Mouse (Mus musculus) MEL (cell line): ENCODE measurements around the gene Chac2. TPM values are rescaled to one million over a fixed set of nuclear protein-coding genes. Genes with fewer than 3 reads are reported as not detected.

Source experiments
- DNase-seq: peaks from one replicate; pipeline ENCODE4 v3.0.0; 2011; ENCODE audit warnings: low read depth, low spot score
- H3K27ac ChIP-seq: 2 replicates; pipeline ENCODE4 v1.5.1; 2012; ENCODE audit warnings: low read depth, mild to moderate bottlenecking, control low read depth, low read length, moderate library complexity; ENCODE audit not compliant: control insufficient read depth
- H3K27me3 ChIP-seq, 2 experiments: fragments of 150-350 bp in 1 of 2; sonication (generic) in 1 of 2; 2 replicates each; pipeline ENCODE4 v1.6.1; 2012; ENCODE audit warnings: low read length in 2 of 2, mild to moderate bottlenecking in 2 of 2, improper control_type of control experiment in 1 of 2, moderate library complexity in 1 of 2; ENCODE audit not compliant: insufficient read depth in 2 of 2, control insufficient read depth in 1 of 2
- H3K36me3 ChIP-seq, 2 experiments: 2 replicates each; pipeline ENCODE4 v1.6.1; 2012 to 2014; ENCODE audit warnings: low read length in 2 of 2, improper control_type of control experiment in 1 of 2, inconsistent platforms in 1 of 2, mild to moderate bottlenecking in 1 of 2; ENCODE audit not compliant: insufficient read depth in 2 of 2, control insufficient read depth in 1 of 2
- H3K4me1 ChIP-seq, 2 experiments: fragments of 150-350 bp in 1 of 2; sonication (generic) in 1 of 2; 2 replicates each; pipeline ENCODE4 v1.6.1; 2012; ENCODE audit warnings: low read length in 2 of 2, improper control_type of control experiment in 1 of 2, mild to moderate bottlenecking in 1 of 2; ENCODE audit not compliant: insufficient read depth in 2 of 2, control insufficient read depth in 1 of 2
- H3K4me3 ChIP-seq, 2 experiments: fragments of 150-350 bp in 1 of 2; sonication (generic) in 1 of 2; 2 replicates each; pipeline ENCODE4 v1.5.1; 2012; ENCODE audit warnings: low read depth in 2 of 2, low read length in 2 of 2, mild to moderate bottlenecking in 2 of 2, moderate library complexity in 2 of 2, control low read depth in 1 of 2, improper control_type of control experiment in 1 of 2; ENCODE audit not compliant: control insufficient read depth in 1 of 2, insufficient read depth in 1 of 2
- H3K79me2 ChIP-seq: 2 replicates; pipeline ENCODE4 v1.6.1; 2012; ENCODE audit warnings: mild to moderate bottlenecking, low read length, moderate library complexity; ENCODE audit not compliant: control insufficient read depth, poor library complexity, insufficient read depth
- H3K9ac ChIP-seq: 2 replicates; pipeline ENCODE4 v1.6.1; 2012; ENCODE audit warnings: low read depth, mild to moderate bottlenecking, control low read depth, low read length, moderate library complexity; ENCODE audit not compliant: control insufficient read depth, poor library complexity, severe bottlenecking
- H3K9me3 ChIP-seq: fragments of 150-350 bp; sonication (generic); replicated peaks from 2 replicates; pipeline ENCODE4 v1.6.1; 2012; ENCODE audit warnings: mild to moderate bottlenecking, low read length, improper control_type of control experiment, moderate library complexity; ENCODE audit not compliant: insufficient read depth
- BHLHE40 ChIP-seq: IDR thresholded peaks from 2 replicates; pipeline ENCODE4 v1.6.1; 2012; ENCODE audit warnings: low read depth, mild to moderate bottlenecking, inconsistent platforms, low read length, improper control_type of control experiment, borderline replicate concordance
- CHD1 ChIP-seq: IDR thresholded peaks from 2 replicates; pipeline ENCODE4 v1.6.1; 2012; ENCODE audit warnings: low read depth, mild to moderate bottlenecking, inconsistent platforms, low read length, improper control_type of control experiment
- CHD2 ChIP-seq: IDR thresholded peaks from 2 replicates; pipeline ENCODE4 v1.6.1; 2011; ENCODE audit warnings: low read length, improper control_type of control experiment
- CTCF ChIP-seq, 3 experiments: IDR thresholded peaks in 2 of 3; conservative IDR thresholded peaks in 1 of 3; 2 replicates each; pipeline ENCODE4 v1.5.1; 2011 to 2012; ENCODE audit warnings: low read length in 3 of 3, low read depth in 2 of 3, mild to moderate bottlenecking in 2 of 3, improper control_type of control experiment in 1 of 3, inconsistent platforms in 1 of 3, mixed read lengths in 1 of 3, moderate library complexity in 1 of 3; ENCODE audit not compliant: control insufficient read depth in 1 of 3, insufficient read depth in 1 of 3, poor library complexity in 1 of 3, severe bottlenecking in 1 of 3
- E2F4 ChIP-seq: IDR thresholded peaks from 2 replicates; pipeline ENCODE4 v1.6.1; 2011; ENCODE audit warnings: low read depth, low read length, improper control_type of control experiment, borderline replicate concordance
- ELF1 ChIP-seq: IDR thresholded peaks from 2 replicates; pipeline ENCODE4 v1.6.1; 2014; ENCODE audit warnings: low read depth, mild to moderate bottlenecking, inconsistent platforms, low read length, improper control_type of control experiment, moderate library complexity
- EP300 ChIP-seq, 2 experiments: IDR thresholded peaks; 2 replicates each; pipeline ENCODE4 v1.6.1; 2011; ENCODE audit warnings: improper control_type of control experiment in 2 of 2, low read length in 2 of 2, low read depth in 1 of 2, mild to moderate bottlenecking in 1 of 2
- ETS1 ChIP-seq: IDR thresholded peaks from 2 replicates; pipeline ENCODE4 v1.6.1; 2012; ENCODE audit warnings: low read depth, mild to moderate bottlenecking, inconsistent platforms, low read length, improper control_type of control experiment, moderate library complexity
- GABPA ChIP-seq: IDR thresholded peaks from 2 replicates; pipeline ENCODE4 v1.6.1; 2012; ENCODE audit warnings: low read depth, mild to moderate bottlenecking, inconsistent platforms, low read length, improper control_type of control experiment, moderate library complexity
- GATA1 ChIP-seq: IDR thresholded peaks from 2 replicates; pipeline ENCODE4 v1.6.1; 2011; ENCODE audit warnings: low read depth, low read length, improper control_type of control experiment
- HCFC1 ChIP-seq: IDR thresholded peaks from 2 replicates; pipeline ENCODE4 v1.6.1; 2012; ENCODE audit warnings: low read depth, mild to moderate bottlenecking, inconsistent platforms, low read length, improper control_type of control experiment, moderate library complexity
- KAT2A ChIP-seq: conservative IDR thresholded peaks from 2 replicates; pipeline ENCODE4 v1.6.1; 2012; ENCODE audit warnings: low read depth, low read length, improper control_type of control experiment, inconsistent platforms
- MAFK ChIP-seq: IDR thresholded peaks from 2 replicates; pipeline ENCODE4 v1.6.1; 2011; ENCODE audit warnings: low read depth, mild to moderate bottlenecking, low read length, improper control_type of control experiment, borderline replicate concordance
- MAZ ChIP-seq: IDR thresholded peaks from 2 replicates; pipeline ENCODE4 v1.6.1; 2012; ENCODE audit warnings: low read depth, mild to moderate bottlenecking, inconsistent platforms, low read length, improper control_type of control experiment
- MEF2A ChIP-seq: IDR thresholded peaks from 2 replicates; pipeline ENCODE4 v1.6.1; 2014; ENCODE audit warnings: low read depth, mild to moderate bottlenecking, inconsistent platforms, low read length, improper control_type of control experiment; ENCODE audit not compliant: poor library complexity, insufficient replicate concordance, severe bottlenecking; ENCODE audit errors: extremely low read depth
- MYB ChIP-seq: IDR thresholded peaks from 2 replicates; pipeline ENCODE4 v1.6.1; 2011; ENCODE audit warnings: mild to moderate bottlenecking, low read depth, low read length, improper control_type of control experiment
- MYC ChIP-seq: IDR thresholded peaks from 2 replicates; pipeline ENCODE4 v1.6.1; 2011; ENCODE audit warnings: low read depth, mild to moderate bottlenecking, low read length, improper control_type of control experiment, moderate library complexity
- NELFE ChIP-seq: IDR thresholded peaks from 2 replicates; pipeline ENCODE4 v1.6.1; 2011; ENCODE audit warnings: low read depth, low read length, improper control_type of control experiment
- POLR2A ChIP-seq, 2 experiments: IDR thresholded peaks; 2 replicates each; pipeline ENCODE4 v1.6.1; 2011 to 2012; ENCODE audit warnings: low read length in 2 of 2, mild to moderate bottlenecking in 2 of 2, control low read depth in 1 of 2, improper control_type of control experiment in 1 of 2, low read depth in 1 of 2, moderate library complexity in 1 of 2; ENCODE audit not compliant: control insufficient read depth in 1 of 2, insufficient read depth in 1 of 2, poor library complexity in 1 of 2
- POLR2AphosphoS2 ChIP-seq: IDR thresholded peaks from 2 replicates; pipeline ENCODE4 v1.6.1; 2011; ENCODE audit warnings: low read length, improper control_type of control experiment
- POLR2AphosphoS5 ChIP-seq: IDR thresholded peaks from 2 replicates; pipeline ENCODE4 v1.6.1; 2012; ENCODE audit warnings: low read depth, borderline replicate concordance, mild to moderate bottlenecking, inconsistent platforms, low read length, moderate library complexity, mixed read lengths
- RAD21 ChIP-seq: IDR thresholded peaks from 2 replicates; pipeline ENCODE4 v1.6.1; 2011; ENCODE audit warnings: mild to moderate bottlenecking, low read depth, low read length, improper control_type of control experiment
- RCOR1 ChIP-seq: IDR thresholded peaks from 2 replicates; pipeline ENCODE4 v1.6.1; 2012; ENCODE audit warnings: low read depth, mild to moderate bottlenecking, inconsistent platforms, low read length, improper control_type of control experiment
- SIN3A ChIP-seq: IDR thresholded peaks from 2 replicates; pipeline ENCODE4 v1.6.1; 2012; ENCODE audit warnings: low read length, improper control_type of control experiment, inconsistent platforms
- SMC3 ChIP-seq: IDR thresholded peaks from 2 replicates; pipeline ENCODE4 v1.6.1; 2011; ENCODE audit warnings: low read depth, low read length, improper control_type of control experiment
- TAL1 ChIP-seq: IDR thresholded peaks from 2 replicates; pipeline ENCODE4 v1.6.1; 2012; ENCODE audit warnings: mild to moderate bottlenecking, inconsistent platforms, low read length, moderate library complexity, mixed read lengths
- TCF12 ChIP-seq: IDR thresholded peaks from 2 replicates; pipeline ENCODE4 v1.6.1; 2014; ENCODE audit warnings: low read depth, mild to moderate bottlenecking, inconsistent platforms, low read length, improper control_type of control experiment, moderate library complexity
- USF1 ChIP-seq: IDR thresholded peaks from 2 replicates; pipeline ENCODE4 v1.6.1; 2014; ENCODE audit warnings: low read depth, mild to moderate bottlenecking, inconsistent platforms, low read length, improper control_type of control experiment, moderate library complexity
- ZKSCAN1 ChIP-seq: IDR thresholded peaks from 2 replicates; pipeline ENCODE4 v1.6.1; 2012; ENCODE audit warnings: low read depth, mild to moderate bottlenecking, inconsistent platforms, low read length, improper control_type of control experiment, moderate library complexity
- polyA plus RNA-seq, 2 experiments: library from polyadenylated mRNA; stranded (reverse) in 1 of 2; unstranded in 1 of 2; fragments of >175 nt in 1 of 2; fragments of >200 nt in 1 of 2; gene quantifications; 2 replicates each; pipeline versions ENCODE4 v1.2.1 to v1.2.4; 2012; ENCODE audit warnings: low replicate concordance in 2 of 2, low read depth in 1 of 2; ENCODE audit not compliant: insufficient read length in 2 of 2, insufficient read depth in 1 of 2, missing spikeins in 1 of 2
- total RNA-seq: library from RNA; depleted of rRNA; stranded (reverse); fragments of 300-350 nt; gene quantifications from 2 replicates; pipeline ENCODE4 v1.2.3, GENCODE M21; 2012

Gene Chac2
- total and polyA plus RNA-seq, 3 experiments: 10.8 to 11.1 TPM; not detected in 1

GRCm38 (mm10) chr11:31000028-31000427, 13.9 kb upstream of the Chac2 start:
- TF ChIP-seq ZKSCAN1 (no peak), GATA1 (no peak), KAT2A (no peak), CHD1 (no peak), POLR2A (IDR thresholded peaks at IDR 0.05; ENCODE audit: control insufficient read depth in 1 of 2, insufficient read depth in 1 of 2, low read depth in 1 of 2, low read length in 2 of 2, poor library complexity in 1 of 2) (no peak), RAD21 (no peak), CTCF (IDR thresholded peaks at IDR 0.05 in 2 of 3, conservative IDR thresholded peaks at IDR 0.05 in 1 of 3; ENCODE audit: control insufficient read depth in 1 of 3, insufficient read depth in 1 of 3, low read depth in 2 of 3, low read length in 3 of 3, poor library complexity in 1 of 3, severe bottlenecking in 1 of 3) (no peak), BHLHE40 (no peak), TAL1 (no peak), HCFC1 (no peak), MYC (no peak), GABPA (no peak), MAZ (no peak), ELF1 (no peak), SMC3 (no peak), E2F4 (no peak), SIN3A (no peak), RCOR1 (no peak), CHD2 (no peak), TCF12 (no peak)
- Histone ChIP-seq H3K4me3 (no peak overlapping the region), H3K4me1 (peaks cover 24 to 33% of the 10 kb centered on the region in 2 experiments), H3K27ac (peak overlapping the region; percentile 35; the same call in 1 of the 2 replicates), H3K79me2 (peaks cover 3% of the 10 kb centered on the region), H3K9me3 (no peaks in the 10 kb centered on the region), H3K9ac (no peak overlapping the region), H3K27me3 (no peaks in the 10 kb centered on the region), H3K36me3 (peaks cover 0 to 41% of the 10 kb centered on the region in 2 experiments; a peak in 2 of 4 replicates)
- peak; percentile 32 for DNase-seq

GRCm38 (mm10) chr11:30998704-30999103, 12.6 kb upstream of the Chac2 start:
- Histone ChIP-seq H3K36me3 (peaks cover 0 to 41% of the 10 kb centered on the region in 2 experiments; a peak in 2 of 4 replicates), H3K4me3 (no peak overlapping the region), H3K4me1 (peaks cover 24 to 33% of the 10 kb centered on the region in 2 experiments), H3K9ac (no peak overlapping the region), H3K27me3 (no peaks in the 10 kb centered on the region), H3K79me2 (peaks cover 3% of the 10 kb centered on the region), H3K27ac (no peak overlapping the region), H3K9me3 (no peaks in the 10 kb centered on the region)
- DNase-seq: peak; percentile 40
- TF ChIP-seq MAZ (no peak), CHD1 (no peak), TCF12 (peak; percentile 82; the same call in 1 of the 2 replicates), RAD21 (no peak), ELF1 (no peak), E2F4 (no peak), RCOR1 (peak; percentile 39; the same call in 1 of the 2 replicates), ETS1 (peak; percentile 36; the same call in 1 of the 2 replicates), BHLHE40 (no peak), POLR2A (IDR thresholded peaks at IDR 0.05; ENCODE audit: control insufficient read depth in 1 of 2, insufficient read depth in 1 of 2, low read depth in 1 of 2, low read length in 2 of 2, poor library complexity in 1 of 2) (no peak), SMC3 (no peak), HCFC1 (no peak), MEF2A (peak; percentile 34; the same call in 1 of the 2 replicates), POLR2AphosphoS5 (no peak), CTCF (IDR thresholded peaks at IDR 0.05 in 2 of 3, conservative IDR thresholded peaks at IDR 0.05 in 1 of 3; ENCODE audit: control insufficient read depth in 1 of 3, insufficient read depth in 1 of 3, low read depth in 2 of 3, low read length in 3 of 3, poor library complexity in 1 of 3, severe bottlenecking in 1 of 3) (no peak), NELFE (no peak), GABPA (no peak), MAFK (no peak), SIN3A (no peak), POLR2AphosphoS2 (no peak), USF1 (no peak), TAL1 (peak; percentile 53), EP300 (IDR thresholded peaks at IDR 0.05; ENCODE audit: low read depth in 1 of 2, low read length in 2 of 2) (peak; percentile 5 to 61; a peak in 2 of 4 replicates), MYB (no peak), MYC (no peak)
